Mouse (Mus musculus) midbrain, embryonic 11.5 days (tissue): ENCODE results near the gene Cd247. TPM values are rescaled to one million over a fixed set of nuclear protein-coding genes. Genes with fewer than 3 reads are reported as not detected.
A peak's percentile ranks its signal among the peaks of the same experiment; 100 is the strongest.

Experiments
- ATAC-seq: fragments of 200-750 bp; cut with Nextera tagmentation; 2 replicates; pipeline ENCODE4 v1.8.0; 2017; ENCODE audit warnings: moderate TSS enrichment, moderate library complexity; ENCODE audit not compliant: low FRiP score
- DNase-seq: peaks from one replicate; pipeline ENCODE4 v3.0.0; 2015; ENCODE audit warnings: low spot score; ENCODE audit errors: missing footprints
- H3K27ac ChIP-seq: fragments of 300-500 bp; sonication (generic); 2 replicates; pipeline ENCODE4 v1.5.1; 2014; ENCODE audit warnings: low read depth, low read length
- H3K27me3 ChIP-seq: fragments of 300-500 bp; sonication (generic); 2 replicates; pipeline ENCODE4 v1.6.1; 2014; ENCODE audit warnings: mild to moderate bottlenecking, low read length, moderate library complexity, mixed read lengths; ENCODE audit not compliant: control insufficient read depth, insufficient read depth
- H3K36me3 ChIP-seq: fragments of 300-500 bp; sonication (generic); 2 replicates; pipeline ENCODE4 v1.6.1; 2014; ENCODE audit warnings: mild to moderate bottlenecking, low read length, moderate library complexity, mixed read lengths; ENCODE audit not compliant: control insufficient read depth, insufficient read depth
- H3K4me1 ChIP-seq: fragments of 300-500 bp; sonication (generic); 2 replicates; pipeline ENCODE4 v1.6.1; 2014; ENCODE audit warnings: low read length; ENCODE audit not compliant: control insufficient read depth, insufficient read depth
- H3K4me2 ChIP-seq: fragments of 300-500 bp; sonication (generic); 2 replicates; pipeline ENCODE4 v1.6.1; 2014; ENCODE audit warnings: mild to moderate bottlenecking, moderate library complexity
- H3K4me3 ChIP-seq: fragments of 300-500 bp; sonication (generic); 2 replicates; pipeline ENCODE4 v1.5.1; 2014; ENCODE audit warnings: low read depth, low read length
- H3K9ac ChIP-seq: fragments of 300-500 bp; sonication (generic); 2 replicates; pipeline ENCODE4 v1.6.1; 2014; ENCODE audit warnings: low read length
- H3K9me3 ChIP-seq: fragments of 300-500 bp; sonication (generic); 2 replicates; pipeline ENCODE4 v1.6.1; 2016; ENCODE audit warnings: low read length; ENCODE audit not compliant: control insufficient read depth
- WGBS: fragments of 180-500 bp; shearing (Covaris S2); extraction: QIAGEN DNeasy Blood & Tissue Kit; methylation state at CpG from one replicate; pipeline ENCODE4 v1.1.7; 2014; 5-methylcytosine and 5-hydroxymethylcytosine counted together
- polyA plus RNA-seq: library from polyadenylated mRNA; unstranded; fragments of >200 nt; fragmentation: Nextera tagmentation; extraction: Ambion mirVana; gene quantifications from 2 replicates; pipeline ENCODE4 v1.2.1, GENCODE M21; 2014

Cd247 gene
- polyA plus RNA-seq, 1 experiment from 2014 or later = 2.0 TPM

- 88% methylated on average over 10 of the region's 10 CpGs for WGBS
Measured at GRCm38 (mm10) chr1:165770181-165770759, 18.2 kb upstream of the Cd247 start.

GRCm38 (mm10) chr1:165771491-165771897 lies 17.0 kb upstream of the Cd247 start:
- no peaks in the 10 kb centered on the region for H3K9me3 ChIP-seq
- H3K4me2 ChIP-seq = no peak overlapping the region
- H3K4me3 ChIP-seq = no peak overlapping the region
- no peaks in the 10 kb centered on the region for H3K36me3 ChIP-seq
- DNase-seq = peak; percentile 98
- ATAC-seq = peak; percentile 80
- no peaks in the 10 kb centered on the region for H3K27me3 ChIP-seq
- H3K9ac ChIP-seq = no peak overlapping the region
- H3K4me1 ChIP-seq = 0 out of 2 replicates have a peak, but pooled peaks cover 2% of the 10 kb centered on the region
- 2% methylated on average over 12 of the region's 12 CpGs for WGBS
- H3K27ac ChIP-seq = no peak overlapping the region

More at GRCm38 (mm10) chr1:165770181-165770759, 18.2 kb upstream of the Cd247 start:
- no peak overlapping the region for H3K27ac ChIP-seq
- no peak overlapping the region for H3K4me3 ChIP-seq
- H3K4me1 ChIP-seq = 0 out of 2 replicates have a peak, but pooled peaks cover 2% of the 10 kb centered on the region
- no peak for DNase-seq
- no peak for ATAC-seq
- H3K9me3 ChIP-seq = no peaks in the 10 kb centered on the region
- no peaks in the 10 kb centered on the region for H3K27me3 ChIP-seq
- H3K4me2 ChIP-seq = no peak overlapping the region
- H3K36me3 ChIP-seq = no peaks in the 10 kb centered on the region
- no peak overlapping the region for H3K9ac ChIP-seq

GRCm38 (mm10) chr1:165771998-165772397 lies 16.5 kb upstream of the Cd247 start:
- H3K36me3 ChIP-seq = no peaks in the 10 kb centered on the region
- ATAC-seq = 0 out of 2 replicates have a peak, but pooled peaks have one; percentile 20

GRCm38 (mm10) chr1:165775518-165776294 lies 12.8 kb upstream of the Cd247 start:
- 45% methylated on average over 19 of the region's 19 CpGs for WGBS
- no peak; the same call in 1 of the 2 replicates for ATAC-seq
- no peak overlapping the region for H3K9ac ChIP-seq

More at GRCm38 (mm10) chr1:165771998-165772397, 16.5 kb upstream of the Cd247 start:
- peaks cover 5% of the 10 kb centered on the region; the same call in 1 of the 2 replicates for H3K4me1 ChIP-seq
- H3K4me2 ChIP-seq = no peak overlapping the region
- no peaks in the 10 kb centered on the region for H3K27me3 ChIP-seq
- DNase-seq = no peak
- H3K27ac ChIP-seq = no peak overlapping the region
- 52% methylated on average over 9 of the region's 9 CpGs for WGBS
- H3K4me3 ChIP-seq = no peak overlapping the region
- H3K9ac ChIP-seq = no peak overlapping the region
- no peaks in the 10 kb centered on the region for H3K9me3 ChIP-seq

GRCm38 (mm10) chr1:165779954-165780585 lies 8.4 kb upstream of the Cd247 start:
- H3K9ac ChIP-seq = peak overlapping the region; percentile 20; the same call in 1 of the 2 replicates
- peak overlapping the region; percentile 39 for H3K4me2 ChIP-seq
- no peaks in the 10 kb centered on the region for H3K27me3 ChIP-seq
- peak; percentile 96 for DNase-seq
- H3K27ac ChIP-seq = no peak overlapping the region
- H3K9me3 ChIP-seq = no peaks in the 10 kb centered on the region
- peaks cover 3% of the 10 kb centered on the region; the same call in 1 of the 2 replicates for H3K4me1 ChIP-seq
- peak overlapping the region; percentile 23 for H3K4me3 ChIP-seq
- no peaks in the 10 kb centered on the region for H3K36me3 ChIP-seq
- 2% methylated on average over 13 of the region's 13 CpGs for WGBS
- ATAC-seq = peak; percentile 70

More at GRCm38 (mm10) chr1:165775518-165776294, 12.8 kb upstream of the Cd247 start:
- no peak overlapping the region for H3K27ac ChIP-seq
- no peaks in the 10 kb centered on the region for H3K9me3 ChIP-seq
- H3K4me2 ChIP-seq = no peak overlapping the region
- DNase-seq = peak; percentile 91
- no peaks in the 10 kb centered on the region for H3K36me3 ChIP-seq
- H3K4me1 ChIP-seq = peaks cover 5% of the 10 kb centered on the region; the same call in 1 of the 2 replicates
- H3K27me3 ChIP-seq = no peaks in the 10 kb centered on the region
- no peak overlapping the region for H3K4me3 ChIP-seq

GRCm38 (mm10) chr1:165780586-165781111 lies 7.8 kb upstream of the Cd247 start:
- H3K36me3 ChIP-seq = no peaks in the 10 kb centered on the region
- ATAC-seq (peak; percentile 74), DNase-seq (peak; percentile 96)
- H3K9me3 ChIP-seq = no peaks in the 10 kb centered on the region
- H3K9ac ChIP-seq = peak overlapping the region; percentile 20; the same call in 1 of the 2 replicates
- no peak overlapping the region for H3K27ac ChIP-seq
- peak overlapping the region; percentile 23 for H3K4me3 ChIP-seq
- no peaks in the 10 kb centered on the region for H3K27me3 ChIP-seq
- H3K4me2 ChIP-seq = peak overlapping the region; percentile 39
- peaks cover 3% of the 10 kb centered on the region; the same call in 1 of the 2 replicates for H3K4me1 ChIP-seq
- 2% methylated on average over 20 of the region's 20 CpGs for WGBS

- H3K27me3 ChIP-seq = no peaks in the 10 kb centered on the region
- H3K4me1 ChIP-seq = peaks cover 5% of the 10 kb centered on the region; the same call in 1 of the 2 replicates
- no peak overlapping the region for H3K4me2 ChIP-seq
- WGBS = 83% methylated on average over 9 of the region's 9 CpGs
- DNase-seq (no peak), ATAC-seq (no peak)
- no peak overlapping the region for H3K4me3 ChIP-seq
- no peak overlapping the region for H3K27ac ChIP-seq
- H3K9ac ChIP-seq = no peak overlapping the region
- H3K9me3 ChIP-seq = no peaks in the 10 kb centered on the region
- H3K36me3 ChIP-seq = no peaks in the 10 kb centered on the region
Measured at GRCm38 (mm10) chr1:165781426-165781825, 7.1 kb upstream of the Cd247 start.

- no peak for ATAC-seq
- 92% methylated on average over 12 of the region's 12 CpGs for WGBS
- no peaks in the 10 kb centered on the region for H3K27me3 ChIP-seq
Measured at GRCm38 (mm10) chr1:165781911-165782310, 6.6 kb upstream of the Cd247 start.

More at GRCm38 (mm10) chr1:165781911-165782310, 6.6 kb upstream of the Cd247 start:
- Histone ChIP-seq H3K4me3 (no peak overlapping the region), H3K4me2 (no peak overlapping the region), H3K27ac (no peak overlapping the region), H3K4me1 (peaks cover 2% of the 10 kb centered on the region; the same call in 1 of the 2 replicates), H3K36me3 (no peaks in the 10 kb centered on the region), H3K9ac (no peak overlapping the region), H3K9me3 (no peaks in the 10 kb centered on the region)
- DNase-seq = no peak
